Mouse (Mus musculus): ENCODE measurements around the gene Emsy. TPM values are rescaled to one million over a fixed set of nuclear protein-coding genes. Genes with fewer than 3 reads are reported as not detected.
A peak's percentile ranks its signal among the peaks of the same experiment; 100 is the strongest.

Emsy gene
- polyA plus RNA-seq, 1 experiment from 2014 or later, result 5.0 TPM

DNA sequence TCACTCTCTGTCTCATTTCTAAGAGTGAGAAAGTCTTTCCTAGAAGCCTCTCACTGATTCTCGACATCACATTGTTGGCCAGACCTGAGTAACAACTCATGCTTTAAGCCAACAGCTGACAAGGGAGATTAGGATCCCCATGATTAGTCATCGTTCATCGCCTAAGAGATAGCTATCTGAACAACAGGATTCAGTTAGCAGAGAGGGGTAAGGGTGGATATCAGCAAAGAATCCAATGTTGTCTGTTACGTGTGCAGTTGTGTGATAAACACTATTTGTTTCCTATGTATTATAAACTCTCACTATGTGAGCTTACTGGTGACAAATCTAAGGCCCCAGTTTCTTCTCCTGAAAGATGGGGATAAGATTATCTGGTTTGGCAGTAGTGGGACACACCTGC is 17.8 kb upstream of the Emsy start:
- WGBS, result 41% methylated on average over 4 of the region's 4 CpGs
- Histone ChIP-seq H3K4me3 (ENCODE audit: low read depth, low read length) (no peak overlapping the region), H3K36me3 (ENCODE audit: control insufficient read depth, insufficient read depth, low read length) (no peaks in the 10 kb centered on the region), H3K4me1 (replicated peaks; ENCODE audit: control insufficient read depth, insufficient read depth) (0 out of 2 replicates have a peak, but pooled peaks cover 5% of the 10 kb centered on the region), H3K4me2 (replicated peaks; ENCODE audit: low read depth) (no peak overlapping the region), H3K27me3 (ENCODE audit: control insufficient read depth, insufficient read depth, low read length) (no peaks in the 10 kb centered on the region), H3K27ac (replicated peaks) (no peak overlapping the region), H3K9ac (ENCODE audit: low read length) (no peak overlapping the region), H3K9me3 (ENCODE audit: control insufficient read depth, low read length) (no peaks in the 10 kb centered on the region)
- ATAC-seq (ENCODE audit: low FRiP score, low TSS enrichment) (no peak), DNase-seq (ENCODE audit: low spot score) (no peak)
- TF ChIP-seq EP300 (optimal IDR thresholded peaks at IDR 0.05) (no peak), CTCF (IDR thresholded peaks at IDR 0.05; ENCODE audit: low read depth) (no peak)

DNA sequence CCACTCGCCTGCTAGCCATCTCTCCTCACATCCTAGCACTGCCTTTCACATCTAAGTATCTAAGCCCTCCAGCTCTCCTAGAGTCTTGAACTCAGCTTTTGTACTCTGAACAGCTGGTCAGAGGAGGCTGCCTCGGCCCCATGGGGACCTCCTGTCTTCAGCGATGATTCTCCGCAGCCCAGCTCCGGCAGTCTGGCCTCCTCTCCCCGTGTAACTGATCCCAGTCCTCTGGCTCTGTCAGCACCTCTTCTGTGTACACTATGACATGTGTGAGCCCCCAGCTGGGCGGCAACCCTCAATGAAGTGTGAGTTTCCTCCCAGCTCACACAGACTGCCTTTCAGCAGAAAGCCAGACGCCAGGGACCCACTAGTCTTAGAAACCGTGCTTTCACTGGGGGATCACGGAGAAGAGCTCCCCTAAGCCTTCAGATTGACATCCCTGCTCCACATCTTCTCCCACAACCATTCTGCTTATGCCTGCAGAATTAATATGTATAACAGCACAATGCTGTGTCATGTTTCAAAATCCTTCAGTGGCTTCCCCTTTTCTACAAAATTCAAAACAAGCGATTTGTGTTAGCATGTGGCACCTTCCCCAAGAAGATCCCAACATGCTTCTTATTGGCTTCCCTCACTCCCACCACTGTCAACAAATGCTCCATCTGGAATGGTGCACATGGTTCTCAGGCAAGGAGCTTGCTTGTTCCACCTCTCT is 15.8 kb upstream of the Emsy start:
- no peak overlapping the region for H3K9ac ChIP-seq (ENCODE audit: low read length)
- H3K27me3 ChIP-seq (ENCODE audit: control insufficient read depth, insufficient read depth, low read length), result no peaks in the 10 kb centered on the region
- H3K36me3 ChIP-seq (ENCODE audit: control insufficient read depth, insufficient read depth, low read length), result no peaks in the 10 kb centered on the region
- H3K27ac ChIP-seq (replicated peaks), result 0 out of 2 replicates have a peak overlapping the region, but pooled peaks have one; percentile 8
- H3K4me3 ChIP-seq (ENCODE audit: low read depth, low read length), result no peak overlapping the region
- no peaks in the 10 kb centered on the region for H3K9me3 ChIP-seq (ENCODE audit: control insufficient read depth, low read length)
- 0 out of 2 replicates have a peak, but pooled peaks cover 5% of the 10 kb centered on the region for H3K4me1 ChIP-seq (replicated peaks; ENCODE audit: control insufficient read depth, insufficient read depth)
- ATAC-seq (ENCODE audit: low FRiP score, low TSS enrichment) (0 out of 2 replicates have a peak, but pooled peaks have one; percentile 39), DNase-seq (ENCODE audit: low spot score) (no peak)
- TF ChIP-seq EP300 (optimal IDR thresholded peaks at IDR 0.05) (no peak), CTCF (IDR thresholded peaks at IDR 0.05; ENCODE audit: low read depth) (no peak)
- H3K4me2 ChIP-seq (replicated peaks; ENCODE audit: low read depth), result no peak overlapping the region
- 47% methylated on average over 11 of the region's 11 CpGs for whole genome bisulfite sequencing

DNA sequence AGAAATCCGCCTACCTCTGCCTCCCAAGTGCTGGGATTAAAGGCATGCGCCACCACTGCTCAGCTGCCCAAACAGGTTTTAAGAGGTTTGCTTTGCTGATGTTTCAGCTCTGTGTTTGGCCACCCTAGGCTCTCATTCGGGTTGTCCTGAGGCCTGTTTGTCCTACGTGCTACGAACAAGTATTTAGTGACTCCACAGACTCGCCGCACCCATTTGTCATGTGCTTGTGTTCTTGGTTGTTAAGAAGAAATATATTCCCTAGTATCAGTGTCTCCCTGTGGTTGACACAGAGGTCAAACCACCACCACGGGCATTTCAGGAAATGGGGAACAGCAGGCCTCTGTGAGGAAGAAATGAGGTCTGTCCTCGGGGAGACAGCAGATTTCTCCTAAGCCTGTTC is 14.8 kb upstream of the Emsy start:
- TF ChIP-seq CTCF (IDR thresholded peaks at IDR 0.05; ENCODE audit: low read depth) (no peak), EP300 (optimal IDR thresholded peaks at IDR 0.05) (no peak)
- Histone ChIP-seq H3K4me3 (ENCODE audit: low read depth, low read length) (no peak overlapping the region), H3K4me2 (replicated peaks; ENCODE audit: low read depth) (no peak overlapping the region), H3K9ac (ENCODE audit: low read length) (no peak overlapping the region), H3K27ac (replicated peaks) (no peak overlapping the region), H3K27me3 (ENCODE audit: control insufficient read depth, insufficient read depth, low read length) (no peaks in the 10 kb centered on the region), H3K36me3 (ENCODE audit: control insufficient read depth, insufficient read depth, low read length) (no peaks in the 10 kb centered on the region), H3K4me1 (replicated peaks; ENCODE audit: control insufficient read depth, insufficient read depth) (0 out of 2 replicates have a peak, but pooled peaks cover 5% of the 10 kb centered on the region), H3K9me3 (ENCODE audit: control insufficient read depth, low read length) (no peaks in the 10 kb centered on the region)
- WGBS, result 49% methylated on average over 9 of the region's 9 CpGs
- DNase-seq (ENCODE audit: low spot score) (peak; percentile 26), ATAC-seq (ENCODE audit: low FRiP score, low TSS enrichment) (peak; percentile 57; the same call in 1 of the 2 replicates)

DNA sequence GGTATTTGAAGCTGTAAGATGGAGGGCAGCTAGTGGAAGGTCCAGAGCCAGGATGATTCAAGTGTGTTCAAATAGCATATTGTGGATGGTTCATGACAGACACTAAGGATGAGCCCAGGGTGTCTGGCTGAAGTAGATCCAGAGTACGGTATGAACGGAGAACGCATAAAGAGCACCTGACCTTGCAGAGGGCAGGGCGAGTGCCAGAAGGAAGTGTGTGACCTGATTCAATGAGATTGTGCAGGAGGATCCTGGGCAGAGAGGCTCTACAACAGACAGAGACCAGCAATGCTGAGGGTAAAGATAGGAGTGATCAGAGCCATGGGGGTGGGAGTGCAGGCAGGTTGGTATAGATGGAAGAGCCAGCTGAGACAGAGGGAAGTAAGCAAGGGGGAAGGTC is 14.2 kb upstream of the Emsy start:
- no peak overlapping the region for H3K9ac ChIP-seq (ENCODE audit: low read length)
- H3K4me3 ChIP-seq (ENCODE audit: low read depth, low read length), result no peak overlapping the region
- H3K4me2 ChIP-seq (replicated peaks; ENCODE audit: low read depth), result no peak overlapping the region
- H3K4me1 ChIP-seq (replicated peaks; ENCODE audit: control insufficient read depth, insufficient read depth), result 0 out of 2 replicates have a peak, but pooled peaks cover 5% of the 10 kb centered on the region
- DNase-seq (ENCODE audit: low spot score) (no peak), ATAC-seq (ENCODE audit: low FRiP score, low TSS enrichment) (no peak)
- 96% methylated on average over 4 of the region's 4 CpGs for WGBS
- TF ChIP-seq EP300 (optimal IDR thresholded peaks at IDR 0.05) (no peak), CTCF (IDR thresholded peaks at IDR 0.05; ENCODE audit: low read depth) (no peak)
- no peak overlapping the region for H3K27ac ChIP-seq (replicated peaks)
- H3K27me3 ChIP-seq (ENCODE audit: control insufficient read depth, insufficient read depth, low read length), result no peaks in the 10 kb centered on the region
- H3K9me3 ChIP-seq (ENCODE audit: control insufficient read depth, low read length), result no peaks in the 10 kb centered on the region
- H3K36me3 ChIP-seq (ENCODE audit: control insufficient read depth, insufficient read depth, low read length), result no peaks in the 10 kb centered on the region

GRCm38 (mm10) chr7:98667956-98668746 is 11.6 kb upstream of the Emsy start:
- H3K27ac ChIP-seq (replicated peaks), result peak overlapping the region; percentile 13; the same call in 1 of the 2 replicates
- WGBS, result 50% methylated on average over 6 of the region's 6 CpGs
- TF ChIP-seq CTCF (IDR thresholded peaks at IDR 0.05; ENCODE audit: low read depth) (no peak), EP300 (optimal IDR thresholded peaks at IDR 0.05) (no peak)

More at GRCm38 (mm10) chr7:98667956-98668746, 11.6 kb upstream of the Emsy start:
- ATAC-seq (ENCODE audit: low FRiP score, low TSS enrichment) (no peak), DNase-seq (ENCODE audit: low spot score) (no peak)
- H3K4me2 ChIP-seq (replicated peaks; ENCODE audit: low read depth), result no peak overlapping the region
- H3K9ac ChIP-seq (ENCODE audit: low read length), result no peak overlapping the region
- no peaks in the 10 kb centered on the region for H3K27me3 ChIP-seq (ENCODE audit: control insufficient read depth, insufficient read depth, low read length)
- H3K4me1 ChIP-seq (replicated peaks; ENCODE audit: control insufficient read depth, insufficient read depth), result 0 out of 2 replicates have a peak, but pooled peaks cover 5% of the 10 kb centered on the region
- H3K4me3 ChIP-seq (ENCODE audit: low read depth, low read length), result no peak overlapping the region
- no peaks in the 10 kb centered on the region for H3K36me3 ChIP-seq (ENCODE audit: control insufficient read depth, insufficient read depth, low read length)
- no peaks in the 10 kb centered on the region for H3K9me3 ChIP-seq (ENCODE audit: control insufficient read depth, low read length)

All from stomach, postnatal 0 days (tissue).